Mouse (Mus musculus) testis, adult 2 months (tissue): ENCODE measurements around the gene Rp9. TPM values are rescaled to one million over a fixed set of nuclear protein-coding genes. Genes with fewer than 3 reads are reported as not detected.

Source experiments
- H3K27ac ChIP-seq: fragments of 200-500 bp; 2 replicates; pipeline ENCODE4 v1.5.1; 2012; ENCODE audit warnings: low read depth, low read length; ENCODE audit not compliant: control insufficient read depth, insufficient read depth
- H3K27me3 ChIP-seq: fragments of 200-500 bp; 2 replicates; pipeline ENCODE4 v1.6.1; 2012; ENCODE audit warnings: mild to moderate bottlenecking, low read length, moderate library complexity; ENCODE audit not compliant: control insufficient read depth, insufficient read depth
- H3K36me3 ChIP-seq: fragments of 200-500 bp; 2 replicates; pipeline ENCODE4 v1.6.1; 2012; ENCODE audit warnings: mild to moderate bottlenecking, low read length; ENCODE audit not compliant: control insufficient read depth, insufficient read depth
- H3K4me1 ChIP-seq: fragments of 200-500 bp; 2 replicates; pipeline ENCODE4 v1.6.1; 2012; ENCODE audit warnings: low read length; ENCODE audit not compliant: control insufficient read depth, insufficient read depth
- H3K4me3 ChIP-seq: fragments of 200-500 bp; 2 replicates; pipeline ENCODE4 v1.5.1; 2012; ENCODE audit warnings: low read depth, mild to moderate bottlenecking, low read length, moderate library complexity, mixed read lengths; ENCODE audit not compliant: control insufficient read depth
- CTCF ChIP-seq: fragments of 200-500 bp; IDR thresholded peaks from 2 replicates; pipeline ENCODE4 v1.5.1; 2012; ENCODE audit warnings: low read depth, mild to moderate bottlenecking, inconsistent platforms, low read length, moderate library complexity; ENCODE audit not compliant: control insufficient read depth, insufficient read depth, insufficient replicate concordance
- POLR2A ChIP-seq: fragments of 200-500 bp; IDR thresholded peaks from 2 replicates; pipeline ENCODE4 v1.6.1; 2012; ENCODE audit warnings: low read depth, mild to moderate bottlenecking, inconsistent platforms, low read length, moderate library complexity; ENCODE audit not compliant: control insufficient read depth
- polyA plus RNA-seq: library from polyadenylated mRNA; depleted of rRNA; stranded (reverse); fragments of >200 nt; gene quantifications from 2 replicates; pipeline ENCODE4 v1.2.3, GENCODE M21; 2012; rRNA removed

Rp9 gene
- polyA plus RNA-seq: 96.7 and 131 TPM in 2 replicates

- peak within 1 kb of the TSS; percentile 78 for H3K27ac ChIP-seq
These were observed at the start of gene Rp9 for GRCm38 (mm10) chr9:22469643-22470042. Gene Rp9, minus strand, starts transcription at chr9:22469743.

GRCm38 (mm10) chr9:22518394-22519041, 49.0 kb upstream of the Rp9 start:
- no peaks in the 10 kb centered on the region for H3K27me3 ChIP-seq
- H3K4me3 ChIP-seq: no peak overlapping the region
- H3K36me3 ChIP-seq: peaks cover 2% of the 10 kb centered on the region
- no peak overlapping the region for H3K27ac ChIP-seq
- TF ChIP-seq POLR2A (no peak), CTCF (peak; percentile 29; the same call in 1 of the 2 replicates)
- H3K4me1 ChIP-seq: no peaks in the 10 kb centered on the region

More at GRCm38 (mm10) chr9:22469643-22470042, at the start of gene Rp9:
- no peak for TF ChIP-seq CTCF
- no peak for TF ChIP-seq POLR2A
- H3K27me3 ChIP-seq: no peaks in the 10 kb centered on the region
- H3K36me3 ChIP-seq: no peaks in the 10 kb centered on the region; the same call in 1 of the 2 replicates
- peaks cover 2% of the 10 kb centered on the region for H3K4me1 ChIP-seq
- peak within 1 kb of the TSS; percentile 51; the same call in 1 of the 2 replicates for H3K4me3 ChIP-seq

- TF ChIP-seq POLR2A: no peak
- TF ChIP-seq CTCF: no peak
- H3K27ac ChIP-seq: no peak overlapping the region
These were observed 45.5 kb upstream of the Rp9 start for GRCm38 (mm10) chr9:22515076-22515475.

GRCm38 (mm10) chr9:22505574-22505973, 36.0 kb upstream of the Rp9 start:
- no peak overlapping the region; the same call in 1 of the 2 replicates for H3K27ac ChIP-seq
- H3K4me1 ChIP-seq: peaks cover 2% of the 10 kb centered on the region
- TF ChIP-seq POLR2A: no peak
- no peak for TF ChIP-seq CTCF
- H3K4me3 ChIP-seq: no peak overlapping the region
- peaks cover 1% of the 10 kb centered on the region; the same call in 1 of the 2 replicates for H3K36me3 ChIP-seq
- H3K27me3 ChIP-seq: no peaks in the 10 kb centered on the region

More at GRCm38 (mm10) chr9:22515076-22515475, 45.5 kb upstream of the Rp9 start:
- Histone ChIP-seq H3K4me1 (no peaks in the 10 kb centered on the region), H3K27me3 (no peaks in the 10 kb centered on the region), H3K36me3 (peaks cover 2% of the 10 kb centered on the region), H3K4me3 (no peak overlapping the region)

- peaks cover 2% of the 10 kb centered on the region; the same call in 1 of the 2 replicates for H3K36me3 ChIP-seq
- H3K27me3 ChIP-seq: no peaks in the 10 kb centered on the region
- TF ChIP-seq POLR2A (no peak), CTCF (no peak)
- no peak overlapping the region for H3K27ac ChIP-seq
- H3K4me3 ChIP-seq: no peak overlapping the region
- peaks cover 2% of the 10 kb centered on the region for H3K4me1 ChIP-seq
These were observed 34.0 kb upstream of the Rp9 start for GRCm38 (mm10) chr9:22503581-22503980.

- Histone ChIP-seq H3K27me3 (no peaks in the 10 kb centered on the region), H3K4me3 (no peak overlapping the region), H3K36me3 (peaks cover 2% of the 10 kb centered on the region; the same call in 1 of the 2 replicates), H3K27ac (no peak overlapping the region), H3K4me1 (peaks cover 2% of the 10 kb centered on the region)
- TF ChIP-seq CTCF: no peak
- TF ChIP-seq POLR2A: no peak
These were observed 33.4 kb upstream of the Rp9 start for GRCm38 (mm10) chr9:22502972-22503371.

GRCm38 (mm10) chr9:22497021-22497767, 27.7 kb upstream of the Rp9 start:
- Histone ChIP-seq H3K27ac (no peak overlapping the region), H3K4me3 (no peak overlapping the region), H3K27me3 (no peaks in the 10 kb centered on the region), H3K4me1 (no peaks in the 10 kb centered on the region), H3K36me3 (peaks cover 4% of the 10 kb centered on the region)
- TF ChIP-seq POLR2A (no peak), CTCF (no peak)
